Mouse (Mus musculus): Measurements from ENCODE around the gene Duox1.

GRCm38 (mm10) chr2:122366706-122367105 lies 51.2 kb downstream of the Duox1 start:
- TF ChIP-seq CTCF (IDR thresholded peaks at IDR 0.05; ENCODE audit: insufficient read depth, low read depth, low read length) (no peak), POLR2A (IDR thresholded peaks at IDR 0.05; ENCODE audit: insufficient read depth, low read depth, low read length) (no peak)
